Mouse (Mus musculus): Measurements from ENCODE around the gene Hist1h2ai. TPM values are rescaled to one million over a fixed set of nuclear protein-coding genes. Genes with fewer than 3 reads are reported as not detected.
"Not testable (repeated sequence)": the region's sequence is repeated elsewhere in the genome, so short reads cannot be mapped to it uniquely, and the experiment has no call there.

Hist1h2ai gene
- polyA plus RNA-seq, 1 experiment from 2014 or later: 9.5 TPM

DNA sequence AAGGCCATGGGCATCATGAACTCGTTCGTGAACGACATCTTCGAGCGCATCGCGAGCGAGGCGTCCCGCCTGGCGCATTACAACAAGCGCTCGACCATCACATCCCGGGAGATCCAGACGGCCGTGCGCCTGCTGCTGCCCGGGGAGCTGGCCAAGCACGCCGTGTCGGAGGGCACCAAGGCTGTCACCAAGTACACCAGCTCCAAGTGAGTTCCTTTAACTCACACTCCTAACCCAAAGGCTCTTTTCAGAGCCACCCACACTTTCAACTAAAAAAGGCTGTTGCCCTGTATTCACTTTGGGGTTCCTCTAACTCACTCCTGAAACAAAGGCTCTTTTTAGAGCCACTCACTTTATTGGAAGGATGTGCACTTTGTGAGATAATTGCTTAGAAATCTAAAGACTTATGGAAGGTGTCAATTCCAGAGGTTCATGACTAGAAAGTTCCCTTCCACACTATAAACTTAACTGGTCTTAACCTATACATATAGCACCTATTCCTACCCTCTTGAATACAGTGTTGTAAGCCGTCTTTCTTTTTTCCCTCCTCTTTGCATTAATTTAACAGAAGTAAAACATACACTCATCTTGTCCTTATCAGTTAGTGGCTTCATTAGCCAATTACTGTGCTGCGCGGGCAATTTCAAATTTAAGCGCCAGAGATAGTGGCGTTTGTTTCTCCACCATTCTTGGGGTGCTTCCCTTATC is 38.2 kb downstream of the Hist1h2ai start:
- not testable (repeated sequence) for H3K9me3 ChIP-seq (replicated peaks); H3K36me3 ChIP-seq; H3K27me3 ChIP-seq (replicated peaks); ATAC-seq (ENCODE audit: low FRiP score); H3K9ac ChIP-seq (replicated peaks)
- peak overlapping the region; percentile 80 for H3K4me2 ChIP-seq
- WGBS: under 1% methylated on average over 17 of the region's 26 CpGs
- H3K4me1 ChIP-seq: peaks cover 20% of the 10 kb centered on the region
- H3K4me3 ChIP-seq (replicated peaks): peak overlapping the region; percentile 48
- H3K27ac ChIP-seq (replicated peaks): peak overlapping the region; percentile 92

DNA sequence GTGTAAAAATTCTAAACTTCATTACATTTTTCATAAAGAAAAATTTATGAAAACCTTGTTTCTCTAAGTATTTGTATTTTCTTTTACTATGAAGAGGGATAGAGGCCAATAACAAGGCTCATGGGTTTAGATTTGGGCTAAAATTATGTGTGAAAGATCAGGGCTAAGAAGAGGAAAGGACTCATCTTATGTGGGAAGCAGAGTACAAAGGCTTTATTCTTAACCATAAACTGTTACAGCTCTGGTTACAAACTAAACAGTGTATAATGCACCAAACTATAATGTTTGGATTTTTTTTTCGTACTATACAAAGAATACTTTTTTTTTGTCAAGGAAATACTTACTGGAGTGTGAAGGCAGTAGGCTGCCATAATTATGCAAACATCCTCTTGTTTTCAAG is 39.5 kb downstream of the Hist1h2ai start:
- H3K36me3 ChIP-seq: no peaks in the 10 kb centered on the region
- H3K27me3 ChIP-seq (replicated peaks): no peaks in the 10 kb centered on the region
- H3K9me3 ChIP-seq (replicated peaks): no peaks in the 10 kb centered on the region
- ATAC-seq (ENCODE audit: low FRiP score): no peak
- peaks cover 15% of the 10 kb centered on the region for H3K4me1 ChIP-seq
- no peak overlapping the region for H3K9ac ChIP-seq (replicated peaks)
- H3K27ac ChIP-seq (replicated peaks): no peak overlapping the region
- H3K4me3 ChIP-seq (replicated peaks): no peak overlapping the region
- H3K4me2 ChIP-seq: no peak overlapping the region
- 71% methylated on average over 1 of the region's 1 CpGs for WGBS

Small RNA genes lying within 50 kb of the gene (microRNA-seq; reads per million reads assigned to microRNA genes)
- gene Gm44357: not detected
- gene Gm44367: not detected
- not detected for gene Gm44454

Other genes starting within 250 kb of the Hist1h2ai start
- 3.0 TPM in 2 replicates for gene Nkapl, start 247.9 kb upstream of the Hist1h2ai start, polyA plus RNA-seq (2015; fragmentation: Nextera tagmentation; extraction: Ambion mirVana)
- 8.7 and 10.0 TPM in 2 replicates for gene Zkscan4, start 237.5 kb upstream of the Hist1h2ai start, polyA plus RNA-seq (2015; fragmentation: Nextera tagmentation; extraction: Ambion mirVana)
- not detected in 2 replicates for gene Gm10065, start 237.0 kb upstream of the Hist1h2ai start, polyA plus RNA-seq (2015; fragmentation: Nextera tagmentation; extraction: Ambion mirVana)
- gene AK157302, start 221.2 kb upstream of the Hist1h2ai start, polyA plus RNA-seq (2015; fragmentation: Nextera tagmentation; extraction: Ambion mirVana): 0.24 and 0.41 TPM in 2 replicates
- gene Gm11273, start 215.0 kb upstream of the Hist1h2ai start, polyA plus RNA-seq (2015; fragmentation: Nextera tagmentation; extraction: Ambion mirVana): 8.5 and 9.7 TPM in 2 replicates
- 4.3 and 4.9 TPM in 2 replicates for gene Zkscan8, start 185.3 kb upstream of the Hist1h2ai start, polyA plus RNA-seq (2015; fragmentation: Nextera tagmentation; extraction: Ambion mirVana)
- 0.08 and 0.11 TPM in 2 replicates for gene Olfr1366, start 173.6 kb upstream of the Hist1h2ai start, polyA plus RNA-seq (2015; fragmentation: Nextera tagmentation; extraction: Ambion mirVana)
- 0.04 TPM in 2 replicates for gene Olfr1535, start 156.5 kb upstream of the Hist1h2ai start, polyA plus RNA-seq (2015; fragmentation: Nextera tagmentation; extraction: Ambion mirVana)
- not detected in 2 replicates for gene Olfr1364, start 134.7 kb upstream of the Hist1h2ai start, polyA plus RNA-seq (2015; fragmentation: Nextera tagmentation; extraction: Ambion mirVana)
- not detected in 2 replicates for gene Olfr1362, start 102.4 kb upstream of the Hist1h2ai start, polyA plus RNA-seq (2015; fragmentation: Nextera tagmentation; extraction: Ambion mirVana)
- gene Olfr11, start 73.9 kb upstream of the Hist1h2ai start, polyA plus RNA-seq (2015; fragmentation: Nextera tagmentation; extraction: Ambion mirVana): 0.04 TPM in 1 of 2 replicates, not detected in the other
- gene Olfr1361, start 53.0 kb upstream of the Hist1h2ai start, polyA plus RNA-seq (2015; fragmentation: Nextera tagmentation; extraction: Ambion mirVana): not detected in 2 replicates
- not detected in 2 replicates for gene Olfr1360, start 39.0 kb upstream of the Hist1h2ai start, polyA plus RNA-seq (2015; fragmentation: Nextera tagmentation; extraction: Ambion mirVana)
- gene Olfr1359, start 18.3 kb upstream of the Hist1h2ai start, polyA plus RNA-seq (2015; fragmentation: Nextera tagmentation; extraction: Ambion mirVana): not detected in 2 replicates
- not detected in 2 replicates for gene Hist1h2bl, start 279 bp upstream of the Hist1h2ai start, polyA plus RNA-seq (2015; fragmentation: Nextera tagmentation; extraction: Ambion mirVana)
- gene Hist1h3h, start 1.2 kb downstream of the Hist1h2ai start, polyA plus RNA-seq (2015; fragmentation: Nextera tagmentation; extraction: Ambion mirVana): 3.2 and 5.6 TPM in 2 replicates
- gene Hist1h2bm, start 5.6 kb downstream of the Hist1h2ai start, polyA plus RNA-seq (2015; fragmentation: Nextera tagmentation; extraction: Ambion mirVana): 0.87 and 2.3 TPM in 2 replicates
- gene Hist1h4j, start 18.6 kb downstream of the Hist1h2ai start, polyA plus RNA-seq (2015; fragmentation: Nextera tagmentation; extraction: Ambion mirVana): 0.45 and 0.56 TPM in 2 replicates
- gene Hist1h4k, start 34.1 kb downstream of the Hist1h2ai start, polyA plus RNA-seq (2015; fragmentation: Nextera tagmentation; extraction: Ambion mirVana): 2.2 and 2.7 TPM in 2 replicates
- 5.6 and 7.7 TPM in 2 replicates for gene Hist1h2ak, start 37.4 kb downstream of the Hist1h2ai start, polyA plus RNA-seq (2015; fragmentation: Nextera tagmentation; extraction: Ambion mirVana)
- gene Hist1h2bn, start 37.7 kb downstream of the Hist1h2ai start, polyA plus RNA-seq (2015; fragmentation: Nextera tagmentation; extraction: Ambion mirVana): not detected in 2 replicates
- gene Hist1h1b, start 64.2 kb downstream of the Hist1h2ai start, polyA plus RNA-seq (2015; fragmentation: Nextera tagmentation; extraction: Ambion mirVana): 2.2 and 5.8 TPM in 2 replicates
- 20.1 and 38.6 TPM in 2 replicates for gene Hist1h3i, start 66.9 kb downstream of the Hist1h2ai start, polyA plus RNA-seq (2015; fragmentation: Nextera tagmentation; extraction: Ambion mirVana)
- gene Hist1h2an, start 70.8 kb downstream of the Hist1h2ai start, polyA plus RNA-seq (2015; fragmentation: Nextera tagmentation; extraction: Ambion mirVana): 4.1 TPM in 1 of 2 replicates, not detected in the other
- 0.56 and 1.8 TPM in 2 replicates for gene Hist1h2bp, start 71.0 kb downstream of the Hist1h2ai start, polyA plus RNA-seq (2015; fragmentation: Nextera tagmentation; extraction: Ambion mirVana)
- 3.9 and 10.2 TPM in 2 replicates for gene Hist1h2bq, start 93.8 kb downstream of the Hist1h2ai start, polyA plus RNA-seq (2015; fragmentation: Nextera tagmentation; extraction: Ambion mirVana)
- gene Hist1h2ao, start 94.0 kb downstream of the Hist1h2ai start, polyA plus RNA-seq (2015; fragmentation: Nextera tagmentation; extraction: Ambion mirVana): 1.5 TPM in 1 of 2 replicates, not detected in the other
- gene Hist1h4m, start 95.3 kb downstream of the Hist1h2ai start, polyA plus RNA-seq (2015; fragmentation: Nextera tagmentation; extraction: Ambion mirVana): not detected in 2 replicates
- 3.9 and 6.9 TPM in 2 replicates for gene Hist1h4n, start 115.8 kb downstream of the Hist1h2ai start, polyA plus RNA-seq (2015; fragmentation: Nextera tagmentation; extraction: Ambion mirVana)
- 380 and 932 TPM in 2 replicates for gene Hist1h2ap, start 117.1 kb downstream of the Hist1h2ai start, polyA plus RNA-seq (2015; fragmentation: Nextera tagmentation; extraction: Ambion mirVana)
- gene Hist1h2br, start 117.3 kb downstream of the Hist1h2ai start, polyA plus RNA-seq (2015; fragmentation: Nextera tagmentation; extraction: Ambion mirVana): 3.4 and 10.4 TPM in 2 replicates
- 10.3 and 11.5 TPM in 2 replicates for gene Zfp184, start 228.7 kb downstream of the Hist1h2ai start, polyA plus RNA-seq (2015; fragmentation: Nextera tagmentation; extraction: Ambion mirVana)